Mouse (Mus musculus) CH12F3 (cell line): Measurements from ENCODE around the gene Gm3594.
"Not testable (repeated sequence)": the region's sequence is repeated elsewhere in the genome, so short reads cannot be mapped to it uniquely, and the experiment has no call there.

Source experiments
- in situ Hi-C: fragments of 300-500 bp; cut with MboI; formaldehyde crosslinking; loops from 2 replicates; pipeline ENCODE4 v1.14.3; 2020; ENCODE audit warnings: low sequenced_read_pairs

The Gm3594 gene

DNA sequence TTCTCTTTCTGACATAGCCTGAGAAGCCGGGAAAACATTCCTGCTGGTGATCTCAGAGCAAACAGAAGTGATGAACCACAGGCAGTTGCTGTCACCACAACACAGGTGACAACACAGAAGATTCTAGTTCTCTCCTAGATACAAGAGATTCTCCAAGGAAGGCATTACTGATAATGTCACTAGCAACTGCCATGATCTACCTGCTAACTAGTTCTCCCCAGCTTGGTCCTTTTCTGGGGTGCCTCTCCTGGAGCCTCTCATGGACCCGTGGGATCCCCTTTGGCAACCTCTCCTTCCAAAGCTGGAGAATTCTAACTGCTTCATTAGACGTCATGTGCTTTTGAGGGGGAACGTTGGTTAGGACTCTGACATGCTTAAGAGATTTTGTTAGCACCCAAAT lies at the start of gene Gm3594:
Gene Gm3594 (minus strand): TSS at position 101 of the 400 bp plus-strand sequence.
- in situ Hi-C loops, result not testable (repeated sequence)

DNA sequence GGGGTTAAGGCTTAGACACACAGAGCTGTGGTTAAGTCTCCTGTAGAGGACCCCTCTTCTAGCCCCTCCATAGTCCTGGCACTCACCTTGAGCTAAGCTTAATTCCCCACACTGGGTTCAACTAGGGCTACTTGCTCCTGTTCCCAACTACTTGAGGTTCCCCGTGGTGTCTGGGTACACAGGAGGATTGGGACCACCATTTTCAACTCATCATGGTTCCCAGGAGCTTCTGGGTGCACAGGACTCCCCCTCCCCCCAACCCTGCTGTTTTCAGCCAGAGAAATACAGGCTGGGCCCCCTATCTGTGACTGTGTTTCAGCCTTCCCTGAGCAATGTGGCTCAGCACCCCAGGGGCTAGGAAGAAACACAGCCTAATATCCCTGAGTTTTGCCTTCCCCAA lies 41.9 kb upstream of the Gm3594 start:
- in situ Hi-C loops, result not testable (repeated sequence)

DNA sequence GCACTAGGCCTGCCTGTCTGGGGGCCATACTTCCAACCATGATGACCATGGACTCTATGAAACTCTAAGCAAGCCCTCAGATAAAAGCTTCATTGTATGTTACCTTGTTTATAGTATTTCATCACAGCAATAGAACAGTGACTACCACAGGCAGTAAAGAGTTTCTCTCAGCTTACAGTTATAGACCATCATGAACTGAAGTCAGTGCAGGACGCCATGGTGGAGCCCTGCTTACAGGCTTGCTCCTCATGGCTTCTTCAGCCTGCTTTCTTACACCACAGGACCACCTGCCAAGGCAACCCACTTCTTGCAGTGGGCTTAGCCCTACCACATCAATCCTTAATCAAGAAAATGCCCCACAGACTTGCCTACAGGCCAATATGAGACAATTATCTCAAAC lies 41.1 kb upstream of the Gm3594 start:
- in situ Hi-C loops, result not testable (repeated sequence)

DNA sequence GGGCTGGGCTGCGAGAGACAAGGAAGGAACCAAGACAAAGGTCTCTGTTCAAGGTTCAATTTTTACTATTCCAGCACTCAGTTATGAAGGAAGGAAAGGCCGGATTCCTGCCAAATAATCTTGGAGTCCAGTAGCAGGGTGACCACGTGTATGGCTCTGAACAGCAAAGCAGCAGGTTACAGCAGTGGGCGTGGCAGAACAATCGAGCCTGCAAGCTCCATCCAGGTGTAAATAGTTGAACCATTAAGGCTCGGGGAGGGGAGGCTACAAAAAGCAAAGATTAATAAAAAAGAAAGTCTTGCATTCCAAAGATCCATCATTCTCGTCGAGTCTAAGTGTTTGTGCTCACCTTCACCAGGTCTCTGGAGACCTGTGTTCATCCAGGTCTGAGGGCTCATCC lies 37.7 kb upstream of the Gm3594 start:
- in situ Hi-C loops, result not testable (repeated sequence)

DNA sequence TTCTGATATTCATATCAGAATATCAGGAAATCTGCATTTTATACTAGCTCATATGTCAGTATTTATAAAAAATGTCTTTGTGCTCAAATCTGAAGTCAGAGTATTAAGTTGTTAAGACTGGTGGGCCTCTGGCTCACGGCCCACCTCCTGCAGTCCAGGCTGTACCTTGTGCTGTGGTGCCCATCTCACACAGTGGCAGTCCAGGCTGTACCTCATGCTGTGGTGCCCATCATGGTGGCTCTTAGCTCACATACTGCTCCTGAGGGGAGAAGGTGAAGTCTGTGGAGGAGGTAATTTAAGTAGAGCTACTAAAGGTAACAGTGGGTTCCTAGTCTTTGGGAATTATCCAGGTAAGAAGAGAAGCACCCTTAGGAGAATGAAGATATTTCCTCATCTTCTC lies 27.4 kb upstream of the Gm3594 start:
- in situ Hi-C loops, result not testable (repeated sequence)

DNA sequence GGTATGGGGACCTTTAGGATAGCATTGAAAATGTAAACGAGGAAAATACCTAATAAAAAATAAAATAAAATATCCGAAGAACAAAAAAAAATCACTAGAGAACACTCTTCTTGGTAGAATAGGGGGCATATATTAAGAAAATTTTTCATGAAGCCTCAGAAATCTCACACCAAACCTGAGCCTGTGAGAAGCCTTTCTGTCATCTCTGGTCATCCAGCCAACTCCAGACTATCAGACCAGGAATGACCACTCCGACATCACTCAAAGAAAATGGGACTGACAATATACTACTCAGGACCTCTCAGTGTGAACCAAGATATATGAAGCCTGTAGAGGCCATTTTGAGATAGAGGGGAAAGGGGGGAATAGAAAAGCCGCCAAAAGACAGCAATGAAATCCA lies 3.6 kb downstream of the Gm3594 start:
- in situ Hi-C loops, result not testable (repeated sequence)

DNA sequence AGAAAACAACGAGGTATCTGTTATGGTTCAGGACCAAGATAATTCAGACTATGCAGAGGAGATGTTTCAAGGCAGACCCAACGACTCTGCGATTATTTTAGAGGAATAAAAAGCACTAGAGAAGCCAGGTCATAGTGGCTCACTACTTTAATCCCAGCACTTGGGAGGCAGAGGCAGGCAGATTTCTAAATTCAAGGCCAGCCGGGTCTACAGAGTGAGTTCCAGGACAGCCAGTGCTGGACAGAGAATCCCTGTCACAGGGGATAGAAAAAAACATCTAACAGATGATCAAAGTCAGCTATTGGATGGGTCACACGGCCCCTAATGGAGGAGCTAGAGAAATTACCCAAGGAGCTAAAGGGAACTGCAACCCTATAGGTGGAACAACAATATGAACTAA lies 4.2 kb downstream of the Gm3594 start:
- in situ Hi-C loops, result not testable (repeated sequence)

DNA sequence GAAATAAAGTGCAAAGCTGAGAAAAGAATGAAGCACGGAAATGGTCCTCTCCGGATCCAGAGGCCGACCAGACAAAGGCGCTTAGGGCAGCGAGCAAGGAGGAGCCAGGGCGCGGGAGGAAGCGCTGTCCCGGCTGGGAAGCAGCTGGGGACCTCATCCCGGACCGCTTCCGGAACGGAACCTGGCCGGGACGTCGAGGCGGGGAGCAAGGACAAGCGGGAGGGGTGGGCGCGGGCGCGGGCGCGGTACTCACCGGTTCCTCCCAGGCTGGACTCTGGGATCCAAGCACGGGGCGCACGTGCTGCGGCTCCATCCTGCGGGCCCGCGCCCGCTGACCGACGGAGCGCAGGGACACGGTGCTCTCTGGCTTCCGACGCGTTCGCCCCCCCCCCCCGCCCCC lies 17.6 kb downstream of the Gm3594 start:
- in situ Hi-C loops, result not testable (repeated sequence)

DNA sequence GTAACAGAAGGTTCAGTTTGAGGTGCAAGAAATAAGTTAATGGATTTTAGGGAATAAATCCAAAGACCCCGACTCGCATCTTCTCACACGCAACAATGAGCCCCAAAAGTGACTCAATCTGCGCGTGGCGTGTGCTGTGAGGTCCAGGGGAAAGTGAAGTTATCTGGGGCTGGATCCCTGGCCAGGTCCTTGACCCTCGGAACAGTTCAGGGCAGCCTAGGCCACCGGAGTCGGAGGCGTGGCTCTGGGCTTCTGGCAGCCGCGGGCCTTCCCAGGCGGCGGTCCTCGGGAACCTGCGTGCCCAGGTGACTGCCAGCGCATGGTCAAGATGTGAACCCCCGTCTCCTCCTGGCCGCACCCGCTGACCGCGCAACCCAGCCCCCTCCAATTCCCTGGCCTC lies 18.1 kb downstream of the Gm3594 start:
- in situ Hi-C loops, result not testable (repeated sequence)

DNA sequence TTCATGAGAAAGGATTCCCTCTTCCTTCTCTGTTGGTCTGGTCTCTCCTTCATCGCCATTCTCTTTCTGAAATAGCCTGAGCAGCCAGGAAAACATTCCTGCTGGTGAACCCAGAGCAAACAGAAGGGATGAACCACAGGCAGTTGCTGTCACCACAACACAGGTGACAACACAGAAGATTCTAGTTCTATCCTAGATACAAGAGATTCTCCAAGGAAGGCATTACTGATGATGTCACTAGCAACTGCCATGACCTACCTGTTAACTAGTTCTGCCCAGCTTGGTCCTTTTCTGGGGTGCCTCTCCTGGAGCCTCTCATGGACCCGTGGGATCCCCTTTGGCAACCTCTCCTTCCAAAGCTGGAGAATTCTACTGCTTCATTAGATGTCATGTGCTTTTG lies 32.0 kb downstream of the Gm3594 start, which contains the start of gene Gm3591:
Gene Gm3591 (minus strand): TSS at position 101 of the 400 bp plus-strand sequence.
- in situ Hi-C loops, result not testable (repeated sequence)

DNA sequence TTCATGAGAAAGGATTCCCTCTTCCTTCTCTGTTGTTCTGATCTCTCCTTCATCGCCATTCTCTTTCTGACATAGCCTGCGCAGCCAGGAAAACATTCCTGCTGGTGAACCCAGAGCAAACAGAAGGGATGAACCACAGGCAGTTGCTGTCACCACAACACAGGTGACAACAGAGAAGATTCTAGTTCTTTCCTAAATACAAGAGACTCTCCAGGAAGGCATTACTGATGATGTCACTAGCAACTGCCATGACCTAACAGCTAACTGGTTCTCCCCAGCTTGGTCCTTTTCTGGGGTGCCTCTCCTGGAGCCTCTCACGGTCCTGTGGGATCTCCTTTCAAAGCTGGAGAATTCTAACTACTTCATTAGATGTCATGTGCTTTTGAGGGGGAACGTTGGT lies 54.2 kb downstream of the Gm3594 start, which contains the start of gene Gm16440:
Gene Gm16440 (minus strand): TSS at position 101 of the 400 bp plus-strand sequence.
- in situ Hi-C loops, result not testable (repeated sequence)
